Mouse (Mus musculus): ENCODE measurements around the gene Klhl5.

The Klhl5 gene

GRCm38 (mm10) chr5:65106876-65107772 is at the start of gene Klhl5:
TSS of gene Klhl5 (plus strand) at chr5:65107539.
- DNase-seq (ENCODE audit: low spot score), result peak; percentile 64

- no peak for DNase-seq (ENCODE audit: low spot score)
Measured at GRCm38 (mm10) chr5:65057596-65057995, 49.7 kb upstream of the Klhl5 start.

- DNase-seq (ENCODE audit: low spot score), result no peak
Measured at GRCm38 (mm10) chr5:65059806-65060205, 47.5 kb upstream of the Klhl5 start.

- DNase-seq (ENCODE audit: low spot score), result no peak
Measured at GRCm38 (mm10) chr5:65062236-65062635, 45.1 kb upstream of the Klhl5 start.

- DNase-seq (ENCODE audit: low spot score), result no peak
Measured at GRCm38 (mm10) chr5:65063266-65063665, 44.1 kb upstream of the Klhl5 start.

GRCm38 (mm10) chr5:65068166-65068565 is 39.2 kb upstream of the Klhl5 start:
- DNase-seq (ENCODE audit: low spot score), result no peak

GRCm38 (mm10) chr5:65069872-65070271 is 37.5 kb upstream of the Klhl5 start:
- DNase-seq (ENCODE audit: low spot score), result no peak

GRCm38 (mm10) chr5:65071689-65072118 is 35.6 kb upstream of the Klhl5 start:
- DNase-seq (ENCODE audit: low spot score), result no peak

- DNase-seq (ENCODE audit: low spot score), result no peak
Measured at GRCm38 (mm10) chr5:65073247-65073646, 34.1 kb upstream of the Klhl5 start.

GRCm38 (mm10) chr5:65074693-65075092 is 32.6 kb upstream of the Klhl5 start:
- no peak for DNase-seq (ENCODE audit: low spot score)

GRCm38 (mm10) chr5:65076087-65076486 is 31.3 kb upstream of the Klhl5 start:
- no peak for DNase-seq (ENCODE audit: low spot score)

GRCm38 (mm10) chr5:65076748-65077147 is 30.6 kb upstream of the Klhl5 start:
- no peak for DNase-seq (ENCODE audit: low spot score)

- no peak for DNase-seq (ENCODE audit: low spot score)
Measured at GRCm38 (mm10) chr5:65078081-65078480, 29.3 kb upstream of the Klhl5 start.

GRCm38 (mm10) chr5:65079881-65080280 is 27.5 kb upstream of the Klhl5 start:
- peak; percentile 23 for DNase-seq (ENCODE audit: low spot score)

GRCm38 (mm10) chr5:65081836-65082235 is 25.5 kb upstream of the Klhl5 start:
- DNase-seq (ENCODE audit: low spot score), result no peak

GRCm38 (mm10) chr5:65086522-65086921 is 20.8 kb upstream of the Klhl5 start:
- no peak for DNase-seq (ENCODE audit: low spot score)

- DNase-seq (ENCODE audit: low spot score), result no peak
Measured at GRCm38 (mm10) chr5:65089707-65090106, 17.6 kb upstream of the Klhl5 start.

- DNase-seq (ENCODE audit: low spot score), result no peak
Measured at GRCm38 (mm10) chr5:65091184-65091858, 16.0 kb upstream of the Klhl5 start.

GRCm38 (mm10) chr5:65091921-65092320 is 15.4 kb upstream of the Klhl5 start, which contains the start of gene Tmem156:
TSS of gene Tmem156 (minus strand) at chr5:65092132.
- DNase-seq (ENCODE audit: low spot score), result no peak

GRCm38 (mm10) chr5:65093769-65094168 is 13.6 kb upstream of the Klhl5 start:
- DNase-seq (ENCODE audit: low spot score), result no peak

GRCm38 (mm10) chr5:65094902-65095545 is 12.3 kb upstream of the Klhl5 start:
- no peak for DNase-seq (ENCODE audit: low spot score)

- DNase-seq (ENCODE audit: low spot score), result no peak
Measured at GRCm38 (mm10) chr5:65096082-65096481, 11.3 kb upstream of the Klhl5 start.

- DNase-seq (ENCODE audit: low spot score), result no peak
Measured at GRCm38 (mm10) chr5:65096805-65097204, 10.5 kb upstream of the Klhl5 start.
